Mouse (Mus musculus): Measurements from ENCODE around the gene Cep85l.

Gene Cep85l

DNA sequence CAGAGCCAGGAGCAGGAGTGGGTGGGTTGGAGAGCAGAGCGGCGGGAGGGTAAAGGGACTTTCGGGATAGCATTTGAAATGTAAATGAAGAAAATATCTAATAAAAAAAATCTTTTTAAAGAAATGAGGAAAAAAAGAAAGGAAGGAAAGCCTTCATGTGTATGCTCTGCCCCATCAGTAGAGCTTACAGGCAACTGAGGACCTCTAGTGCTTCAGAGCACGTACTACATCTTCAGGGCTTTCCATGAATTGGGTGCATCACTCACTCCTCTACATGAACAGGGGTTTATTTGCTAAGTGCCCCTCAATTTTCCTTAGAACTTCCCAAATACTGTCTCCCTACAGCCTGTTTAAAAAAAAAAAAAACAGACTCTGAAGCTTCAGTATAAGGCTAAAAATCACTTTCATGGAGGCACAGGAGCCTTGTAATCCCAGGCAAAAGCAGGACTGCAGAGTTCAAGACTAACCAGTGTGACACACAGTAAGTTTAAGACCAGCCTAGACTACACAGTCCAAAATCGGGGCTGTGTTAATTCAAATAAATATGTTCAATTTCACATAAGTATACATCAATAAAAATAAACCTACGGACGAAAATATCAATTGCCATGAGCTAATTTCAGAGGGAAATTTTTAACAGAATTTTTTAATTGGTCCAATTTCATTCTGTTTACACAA lies 38.3 kb downstream of the Cep85l start:
- DNase-seq: no peak

DNA sequence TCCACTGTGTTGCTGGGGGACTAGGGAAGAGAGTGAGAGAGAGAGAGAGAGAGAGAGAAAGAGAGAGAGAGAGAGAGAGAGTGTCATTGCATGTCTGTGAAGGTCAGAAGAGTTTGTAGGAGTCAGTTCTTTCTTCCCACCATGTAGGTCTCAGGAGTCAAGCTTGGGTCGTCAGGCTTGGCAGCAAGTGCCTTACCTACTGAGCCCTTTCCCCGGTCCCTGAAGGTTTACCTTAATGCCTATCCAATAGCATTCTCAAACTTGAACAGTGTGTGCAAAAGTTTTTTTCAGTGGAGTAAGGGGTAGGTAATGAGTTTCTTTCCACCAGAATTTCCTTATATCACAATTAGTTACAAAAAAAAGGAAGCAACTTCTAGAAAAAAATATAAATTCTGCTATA lies 40.7 kb downstream of the Cep85l start:
- no peak for DNase-seq

DNA sequence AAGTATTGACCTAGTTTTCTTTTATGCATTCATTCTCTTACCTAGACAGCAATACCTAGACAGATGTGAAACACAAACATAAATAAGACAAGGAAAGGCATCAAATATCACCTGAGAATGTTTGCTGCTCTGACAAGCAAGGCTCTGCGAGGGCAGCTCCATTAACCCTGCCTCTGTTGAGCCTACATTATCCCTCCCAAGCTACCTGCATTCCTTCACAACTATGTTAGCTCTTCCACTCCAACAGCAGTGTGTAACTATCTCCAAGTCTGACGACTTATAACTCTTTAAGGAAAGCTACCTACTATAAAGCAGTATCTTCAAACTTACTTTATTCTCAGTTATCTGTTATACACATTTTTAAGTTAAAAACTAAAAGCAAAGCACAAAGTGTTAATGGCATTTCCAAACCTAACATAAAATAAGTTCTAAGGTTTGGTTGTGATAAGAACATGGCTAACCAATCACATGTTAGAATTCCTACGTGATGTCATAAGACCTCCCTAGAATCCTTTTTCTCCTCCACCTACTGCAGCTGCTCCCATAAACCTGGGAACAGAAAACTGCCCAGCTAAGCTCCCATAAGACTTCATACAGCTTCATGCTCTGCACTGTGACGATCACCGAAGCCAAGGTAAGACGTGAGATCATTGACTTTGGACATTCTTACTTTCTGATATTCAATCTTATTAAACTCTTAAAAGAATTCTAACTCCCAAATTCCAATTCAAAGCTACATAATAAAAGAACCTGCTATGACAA lies 42.4 kb downstream of the Cep85l start, which contains the start of gene Pln:
TSS of gene Pln (plus strand) at position 506 of the 762 bp plus-strand sequence.
- no peak for DNase-seq

DNA sequence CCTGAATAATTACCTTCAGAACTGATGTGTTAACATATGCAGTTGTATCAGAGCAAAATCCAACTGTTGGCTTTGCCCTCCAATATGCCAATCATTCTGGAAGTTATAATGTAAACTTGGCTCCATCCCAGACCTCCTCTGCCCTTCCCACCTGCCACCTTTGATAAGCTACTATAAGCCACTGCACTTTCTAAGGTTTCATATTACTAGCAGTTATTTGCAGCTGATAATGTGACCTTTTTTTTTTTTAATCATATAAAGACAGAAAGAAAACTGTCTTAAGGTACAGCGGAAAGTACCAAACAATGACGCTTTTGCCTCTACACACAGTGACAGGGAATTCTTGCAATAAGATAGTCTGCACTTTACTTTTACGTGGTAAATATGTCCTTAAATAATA lies 43.8 kb downstream of the Cep85l start:
- no peak for DNase-seq

GRCm38 (mm10) chr10:53335266-53335665 lies 44.5 kb downstream of the Cep85l start:
- no peak for DNase-seq

GRCm38 (mm10) chr10:53332752-53333151 lies 47.0 kb downstream of the Cep85l start:
- no peak for DNase-seq

- DNase-seq: no peak
Observed at GRCm38 (mm10) chr10:53329257-53329656, 50.5 kb downstream of the Cep85l start.

- no peak for DNase-seq
Observed at GRCm38 (mm10) chr10:53326367-53326766, 53.4 kb downstream of the Cep85l start.

- DNase-seq: peak; percentile 58 to 64
Observed at GRCm38 (mm10) chr10:53324663-53325062, 55.1 kb downstream of the Cep85l start.

GRCm38 (mm10) chr10:53323367-53323766 lies 56.4 kb downstream of the Cep85l start:
- DNase-seq: no peak

GRCm38 (mm10) chr10:53306674-53307073 lies 73.1 kb downstream of the Cep85l start:
- no peak for DNase-seq

- no peak for DNase-seq
Observed at GRCm38 (mm10) chr10:53305867-53306266, 73.9 kb downstream of the Cep85l start.

DNA sequence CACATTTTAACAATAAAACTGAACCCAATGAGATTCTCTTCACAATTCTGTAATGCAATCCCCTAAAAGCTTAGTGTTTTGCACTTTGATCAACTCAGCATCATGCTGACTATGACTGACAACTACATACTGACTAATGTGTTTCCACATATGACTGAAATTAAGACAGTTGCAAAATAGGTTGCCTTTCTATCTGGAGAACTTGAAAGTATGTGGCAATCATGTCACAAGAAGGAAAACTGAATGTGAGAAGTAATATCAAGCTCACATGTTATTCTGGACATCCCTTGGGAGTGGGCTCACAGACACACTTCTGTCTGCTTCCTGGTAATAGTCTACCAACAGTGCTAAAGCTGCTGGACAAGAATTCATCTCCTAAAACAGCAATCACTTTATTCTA lies 94.6 kb downstream of the Cep85l start:
- DNase-seq: no peak

GRCm38 (mm10) chr10:53272228-53272627 lies 107.5 kb downstream of the Cep85l start:
- DNase-seq: no peak

- no peak for DNase-seq
Observed at GRCm38 (mm10) chr10:53262021-53262420, 117.7 kb downstream of the Cep85l start.

DNA sequence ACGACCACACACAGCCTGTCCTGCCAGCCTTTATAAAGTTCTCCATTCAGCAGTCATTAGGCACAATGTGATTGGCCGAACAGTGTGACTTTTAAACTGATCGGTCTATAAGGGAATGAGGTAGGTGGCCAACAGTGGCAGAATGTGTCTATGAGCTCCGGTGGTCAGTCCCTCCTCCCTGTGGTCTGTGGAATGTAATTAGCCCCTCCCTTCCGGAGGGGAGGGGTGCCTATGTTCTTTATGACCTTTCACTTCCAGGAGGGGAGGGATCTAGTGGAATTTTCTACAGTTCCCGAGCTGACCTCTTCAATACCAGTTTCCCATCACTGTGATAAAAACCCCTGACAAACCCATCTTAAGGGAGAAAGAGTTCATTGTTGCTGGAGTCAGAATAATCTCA lies 144.4 kb downstream of the Cep85l start:
- DNase-seq: no peak

DNA sequence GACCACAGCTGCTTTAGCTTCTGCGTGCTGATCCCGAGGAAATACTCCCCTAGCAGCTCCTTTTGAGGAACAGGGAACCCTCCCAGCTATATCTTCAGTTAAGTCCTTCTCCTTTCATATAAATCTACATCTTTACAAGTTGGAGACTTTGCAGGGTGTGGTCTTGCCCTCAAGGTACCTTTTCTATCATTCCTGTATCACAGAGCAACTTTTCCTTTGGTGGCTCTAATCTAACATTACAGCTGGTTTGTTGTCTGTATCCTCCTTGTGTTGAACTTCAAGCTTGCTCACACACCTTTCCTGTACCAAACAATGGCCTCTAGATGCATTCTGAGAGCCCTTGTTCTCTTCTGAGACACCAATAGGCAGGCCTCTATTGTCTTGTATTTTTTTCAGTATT lies 145.1 kb downstream of the Cep85l start:
- no peak for DNase-seq

- peak in 1 of 2 experiments; percentile 5 for DNase-seq
Observed at GRCm38 (mm10) chr10:53234086-53234613, 145.6 kb downstream of the Cep85l start.

GRCm38 (mm10) chr10:53230809-53231208 lies 148.9 kb downstream of the Cep85l start:
- no peak for DNase-seq

GRCm38 (mm10) chr10:53229190-53229589 lies 150.6 kb downstream of the Cep85l start:
- DNase-seq: no peak
